Mouse (Mus musculus) myocyte (in vitro differentiated cells): ENCODE measurements around the gene Gm20388. TPM values are rescaled to one million over a fixed set of nuclear protein-coding genes. Genes with fewer than 3 reads are reported as not detected.

Source experiments
- H3K27me3 ChIP-seq: one replicate; pipeline ENCODE4 v1.6.1; 2011; ENCODE audit not compliant: control insufficient read depth, insufficient read depth, insufficient read length
- H3K36me3 ChIP-seq: one replicate; pipeline ENCODE4 v1.6.1; 2011; ENCODE audit not compliant: control insufficient read depth, insufficient read depth
- H3K4me2 ChIP-seq: one replicate; pipeline ENCODE4 v1.6.1; 2011; ENCODE audit warnings: low read depth, control low read depth
- H3K4me3 ChIP-seq: one replicate; pipeline ENCODE4 v1.5.1; 2011; ENCODE audit warnings: mild to moderate bottlenecking, control low read depth, moderate library complexity
- H3K79me2 ChIP-seq: one replicate; pipeline ENCODE4 v1.6.1; 2011; ENCODE audit not compliant: control insufficient read depth, insufficient read depth
- H3ac ChIP-seq: one replicate; pipeline ENCODE4 v1.6.1; 2011; ENCODE audit not compliant: control insufficient read depth, insufficient read length
- CEBPB ChIP-seq: IDR thresholded peaks from 2 replicates; pipeline ENCODE4 v1.6.1; 2011; ENCODE audit warnings: mild to moderate bottlenecking, moderate library complexity; ENCODE audit not compliant: poor library complexity, insufficient read depth, severe bottlenecking
- E2F4 ChIP-seq: IDR thresholded peaks from one replicate; pipeline ENCODE4 v1.6.1; 2011; ENCODE audit warnings: mild to moderate bottlenecking, control low read depth, moderate library complexity; ENCODE audit not compliant: insufficient read depth
- MAX ChIP-seq: IDR thresholded peaks from one replicate; pipeline ENCODE4 v1.6.1; 2011; ENCODE audit warnings: low read depth, mild to moderate bottlenecking, control low read depth
- MYOD1 ChIP-seq, 3 experiments: IDR thresholded peaks; one replicate each; pipeline ENCODE4 v1.6.1; 2011; ENCODE audit warnings: control low read depth in 2 of 3, low read depth in 2 of 3, mild to moderate bottlenecking in 2 of 3, moderate library complexity in 1 of 3; ENCODE audit not compliant: insufficient read length in 2 of 3, control insufficient read depth in 1 of 3
- MYOG ChIP-seq, 3 experiments: IDR thresholded peaks; one replicate each; pipeline ENCODE4 v1.6.1; 2011; ENCODE audit warnings: control low read depth in 2 of 3, low read depth in 2 of 3, mild to moderate bottlenecking in 2 of 3; ENCODE audit not compliant: insufficient read length in 2 of 3, control insufficient read depth in 1 of 3, insufficient read depth in 1 of 3
- POLR2A ChIP-seq: IDR thresholded peaks from one replicate; pipeline ENCODE4 v1.6.1; 2011; ENCODE audit warnings: low read depth, mild to moderate bottlenecking, control low read depth, moderate library complexity; ENCODE audit not compliant: insufficient read length
- POLR2AphosphoS2 ChIP-seq: IDR thresholded peaks from one replicate; pipeline ENCODE4 v1.6.1; 2011; ENCODE audit warnings: low read depth, control low read depth; ENCODE audit not compliant: insufficient read length
- REST ChIP-seq: IDR thresholded peaks from one replicate; pipeline ENCODE4 v1.6.1; 2011; ENCODE audit warnings: mild to moderate bottlenecking, control low read depth, moderate library complexity; ENCODE audit not compliant: insufficient read depth, insufficient read length
- SRF ChIP-seq: IDR thresholded peaks from one replicate; pipeline ENCODE4 v1.6.1; 2011; ENCODE audit warnings: low read depth; ENCODE audit not compliant: control insufficient read depth, insufficient read length
- TCF12 ChIP-seq: IDR thresholded peaks from one replicate; pipeline ENCODE4 v1.6.1; 2011; ENCODE audit warnings: mild to moderate bottlenecking, control low read depth; ENCODE audit not compliant: poor library complexity, insufficient read depth, severe bottlenecking
- TCF3 ChIP-seq: IDR thresholded peaks from one replicate; pipeline ENCODE4 v1.6.1; 2011; ENCODE audit warnings: low read depth, control low read depth; ENCODE audit not compliant: insufficient read length
- USF1 ChIP-seq: IDR thresholded peaks from one replicate; pipeline ENCODE4 v1.6.1; 2011; ENCODE audit warnings: low read depth, mild to moderate bottlenecking, control low read depth, moderate library complexity
- polyA plus RNA-seq: library from polyadenylated mRNA; unstranded; fragments of >200 nt; fragmentation: generic; extraction: Trizol; gene quantifications from one replicate; pipeline ENCODE4 v1.2.1, GENCODE M21; 2012; ENCODE audit warnings: missing spikeins

Gene Gm20388
- polyA plus RNA-seq, 1 experiment = 15.3 TPM

- TF ChIP-seq E2F4 (no peak), TCF3 (no peak), SRF (no peak), POLR2AphosphoS2 (no peak), POLR2A (no peak), CEBPB (no peak), MYOD1 (IDR thresholded peaks at IDR 0.05; ENCODE audit: control insufficient read depth in 1 of 3, insufficient read length in 2 of 3, low read depth in 2 of 3) (no peak), USF1 (no peak), REST (no peak), MYOG (IDR thresholded peaks at IDR 0.05; ENCODE audit: control insufficient read depth in 1 of 3, insufficient read depth in 1 of 3, insufficient read length in 2 of 3, low read depth in 2 of 3) (no peak), TCF12 (no peak), MAX (no peak)
- Histone ChIP-seq H3ac (no peak overlapping the region), H3K36me3 (no peaks in the 10 kb centered on the region), H3K79me2 (peaks cover 13% of the 10 kb centered on the region), H3K4me2 (no peak overlapping the region), H3K4me3 (no peak overlapping the region), H3K27me3 (no peaks in the 10 kb centered on the region)
These were observed 601.1 kb downstream of the Gm20388 start for GRCm38 (mm10) chr8:120511737-120512136.

GRCm38 (mm10) chr8:120512326-120512725 lies 601.7 kb downstream of the Gm20388 start:
- TF ChIP-seq POLR2A = no peak
- no peak for TF ChIP-seq MYOG (IDR thresholded peaks at IDR 0.05; ENCODE audit: control insufficient read depth in 1 of 3, insufficient read depth in 1 of 3, insufficient read length in 2 of 3, low read depth in 2 of 3)
- Histone ChIP-seq H3K36me3 (no peaks in the 10 kb centered on the region), H3K4me2 (no peak overlapping the region), H3K4me3 (no peak overlapping the region), H3K79me2 (peaks cover 13% of the 10 kb centered on the region), H3K27me3 (no peaks in the 10 kb centered on the region), H3ac (no peak overlapping the region)

GRCm38 (mm10) chr8:120513145-120513544 lies 602.5 kb downstream of the Gm20388 start:
- Histone ChIP-seq H3K4me3 (no peak overlapping the region), H3K4me2 (no peak overlapping the region), H3K27me3 (no peaks in the 10 kb centered on the region), H3K36me3 (no peaks in the 10 kb centered on the region), H3ac (no peak overlapping the region), H3K79me2 (peaks cover 13% of the 10 kb centered on the region)
- no peak for TF ChIP-seq CEBPB
- no peak for TF ChIP-seq USF1

- Histone ChIP-seq H3K27me3 (no peaks in the 10 kb centered on the region), H3K36me3 (no peaks in the 10 kb centered on the region), H3K4me3 (no peak overlapping the region), H3K79me2 (peaks cover 8% of the 10 kb centered on the region), H3K4me2 (no peak overlapping the region), H3ac (no peak overlapping the region)
- no peak for TF ChIP-seq CEBPB
- no peak for TF ChIP-seq POLR2A
- TF ChIP-seq E2F4 = no peak
- no peak for TF ChIP-seq POLR2AphosphoS2
- TF ChIP-seq USF1 = no peak
- TF ChIP-seq MYOD1 (IDR thresholded peaks at IDR 0.05; ENCODE audit: control insufficient read depth in 1 of 3, insufficient read length in 2 of 3, low read depth in 2 of 3) = no peak
- TF ChIP-seq SRF = no peak
- no peak for TF ChIP-seq MYOG (IDR thresholded peaks at IDR 0.05; ENCODE audit: control insufficient read depth in 1 of 3, insufficient read depth in 1 of 3, insufficient read length in 2 of 3, low read depth in 2 of 3)
- no peak for TF ChIP-seq TCF3
- no peak for TF ChIP-seq REST
- TF ChIP-seq MAX = no peak
These were observed 603.2 kb downstream of the Gm20388 start for GRCm38 (mm10) chr8:120513638-120514461.

GRCm38 (mm10) chr8:120515214-120515613 lies 604.6 kb downstream of the Gm20388 start:
- H3ac ChIP-seq = no peak overlapping the region
- peaks cover 15% of the 10 kb centered on the region for H3K79me2 ChIP-seq
- H3K4me2 ChIP-seq = no peak overlapping the region
- no peaks in the 10 kb centered on the region for H3K36me3 ChIP-seq
- no peak overlapping the region for H3K4me3 ChIP-seq
- no peak for TF ChIP-seq REST
- TF ChIP-seq CEBPB = no peak
- no peak for TF ChIP-seq TCF12
- no peak for TF ChIP-seq MYOD1 (IDR thresholded peaks at IDR 0.05; ENCODE audit: control insufficient read depth in 1 of 3, insufficient read length in 2 of 3, low read depth in 2 of 3)
- no peak for TF ChIP-seq USF1
- TF ChIP-seq TCF3 = no peak
- TF ChIP-seq MAX = no peak
- no peak for TF ChIP-seq MYOG (IDR thresholded peaks at IDR 0.05; ENCODE audit: control insufficient read depth in 1 of 3, insufficient read depth in 1 of 3, insufficient read length in 2 of 3, low read depth in 2 of 3)
- TF ChIP-seq POLR2AphosphoS2 = no peak
- no peak for TF ChIP-seq E2F4
- no peak for TF ChIP-seq POLR2A
- TF ChIP-seq SRF = no peak
- H3K27me3 ChIP-seq = no peaks in the 10 kb centered on the region
